Mouse (Mus musculus) cerebellum, adult 8-10 months (tissue): ENCODE results near the gene Ptprg.

Experiments
- DNase-seq: peaks from one replicate; pipeline ENCODE4 v3.0.0; 2022

The Ptprg gene

GRCm38 (mm10) chr14:12112548-12113011 is 559.2 kb downstream of the Ptprg start:
- peak; percentile 27 for DNase-seq

DNA sequence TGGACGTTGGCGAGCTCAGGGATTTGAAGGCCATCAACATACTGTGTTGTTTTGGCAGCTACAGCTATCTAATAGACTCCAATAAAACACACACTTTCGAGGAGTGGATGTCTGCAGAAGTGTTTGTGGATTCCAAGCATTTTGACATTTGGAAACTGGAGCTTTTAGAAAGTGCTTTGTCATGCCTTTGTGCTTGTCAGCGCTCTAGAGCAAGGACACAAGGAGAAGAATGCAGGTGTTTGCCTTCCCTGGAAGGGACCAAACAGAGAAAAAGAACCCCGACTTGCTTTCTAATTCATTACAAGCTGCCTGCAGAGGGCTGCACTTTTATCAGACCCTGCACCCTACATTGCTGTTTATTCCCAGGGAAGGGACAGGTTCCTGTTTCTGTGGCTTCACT is 560.0 kb downstream of the Ptprg start:
- no peak for DNase-seq

GRCm38 (mm10) chr14:12114016-12114415 is 560.7 kb downstream of the Ptprg start:
- DNase-seq, result no peak

DNA sequence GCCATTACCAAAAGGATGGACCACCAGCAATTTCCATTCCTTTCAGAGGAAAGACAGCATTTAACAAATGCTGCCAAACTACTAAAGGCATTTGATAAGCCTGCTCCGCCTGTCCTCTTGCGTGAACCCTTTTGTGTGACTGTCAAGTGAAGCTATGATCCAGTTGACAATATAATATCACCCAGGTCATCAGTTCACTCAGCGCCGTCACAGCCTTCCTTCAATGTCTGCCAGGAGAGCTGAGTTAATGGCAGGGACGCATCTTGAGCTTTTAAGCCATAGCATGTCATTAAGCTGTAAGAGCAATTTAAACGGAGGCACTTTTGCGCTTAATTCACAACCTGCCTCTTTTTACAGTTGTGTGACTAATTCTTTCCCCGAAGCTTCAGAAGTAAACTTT is 565.9 kb downstream of the Ptprg start:
- no peak for DNase-seq

GRCm38 (mm10) chr14:12121906-12122305 is 568.6 kb downstream of the Ptprg start:
- DNase-seq, result no peak

DNA sequence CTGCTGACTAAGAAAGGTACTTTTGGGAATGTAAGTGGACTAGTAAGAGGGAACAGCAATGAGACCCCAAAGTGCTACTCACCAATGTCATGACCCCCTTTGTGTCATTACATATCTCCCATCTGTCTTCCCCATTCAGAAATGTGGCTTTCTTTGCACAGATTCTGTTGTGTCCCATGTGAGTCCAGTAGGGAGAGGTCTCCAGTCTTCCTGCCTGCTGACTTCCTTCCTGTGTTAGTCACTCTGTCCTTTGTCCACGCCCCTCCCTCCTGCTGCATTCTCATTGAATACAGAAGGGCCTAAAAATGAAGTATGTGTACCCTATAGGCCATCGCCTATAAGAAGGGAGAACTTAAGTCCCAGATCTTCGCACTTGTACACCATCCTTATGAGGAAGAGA is 571.4 kb downstream of the Ptprg start:
- no peak for DNase-seq

DNA sequence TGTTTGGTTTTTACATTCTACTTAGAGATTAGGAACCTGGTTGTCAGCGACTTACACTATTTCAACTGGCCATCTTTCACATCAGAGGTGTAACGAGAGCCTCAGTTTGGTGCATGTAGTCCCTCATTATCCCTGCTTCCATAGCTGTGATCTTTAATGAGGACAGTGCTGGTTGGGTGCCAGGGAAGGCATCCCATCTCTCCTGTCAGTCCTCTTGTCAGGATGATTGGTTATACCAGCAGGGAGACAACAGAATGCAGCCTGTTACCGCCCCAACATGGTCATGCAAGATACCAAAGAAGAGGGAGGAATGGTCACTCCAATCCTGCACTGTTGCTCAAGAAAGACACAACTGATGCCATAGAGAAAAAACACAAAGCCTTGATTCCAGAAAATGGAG is 574.6 kb downstream of the Ptprg start:
- DNase-seq, result no peak

GRCm38 (mm10) chr14:12132046-12132615 is 578.8 kb downstream of the Ptprg start:
- no peak for DNase-seq

- no peak for DNase-seq
Measured at GRCm38 (mm10) chr14:12133163-12133562, 579.8 kb downstream of the Ptprg start.

- no peak for DNase-seq
Measured at GRCm38 (mm10) chr14:12134504-12134903, 581.2 kb downstream of the Ptprg start.

DNA sequence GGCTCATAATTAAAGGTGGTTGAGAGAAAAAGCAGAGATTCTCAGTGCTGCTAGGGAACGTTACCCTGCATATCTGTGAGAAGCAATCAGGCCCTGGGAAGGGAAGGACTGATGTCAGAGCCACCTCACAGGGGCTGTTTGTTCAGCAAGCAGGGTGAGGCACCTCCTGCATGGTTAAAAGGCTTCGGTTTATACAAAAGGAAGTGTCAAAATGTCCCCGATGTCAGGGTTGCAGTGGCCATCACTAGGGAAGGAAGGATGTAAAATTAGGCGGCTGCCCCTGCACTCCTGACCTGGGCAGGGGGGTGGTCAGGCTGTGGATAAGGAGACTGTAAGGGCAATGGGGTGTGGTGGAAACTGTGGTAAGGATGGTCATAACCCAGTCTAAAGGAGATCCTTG is 583.2 kb downstream of the Ptprg start:
- no peak for DNase-seq

- peak; percentile 53 for DNase-seq
Measured at GRCm38 (mm10) chr14:12139643-12140481, 586.5 kb downstream of the Ptprg start.

DNA sequence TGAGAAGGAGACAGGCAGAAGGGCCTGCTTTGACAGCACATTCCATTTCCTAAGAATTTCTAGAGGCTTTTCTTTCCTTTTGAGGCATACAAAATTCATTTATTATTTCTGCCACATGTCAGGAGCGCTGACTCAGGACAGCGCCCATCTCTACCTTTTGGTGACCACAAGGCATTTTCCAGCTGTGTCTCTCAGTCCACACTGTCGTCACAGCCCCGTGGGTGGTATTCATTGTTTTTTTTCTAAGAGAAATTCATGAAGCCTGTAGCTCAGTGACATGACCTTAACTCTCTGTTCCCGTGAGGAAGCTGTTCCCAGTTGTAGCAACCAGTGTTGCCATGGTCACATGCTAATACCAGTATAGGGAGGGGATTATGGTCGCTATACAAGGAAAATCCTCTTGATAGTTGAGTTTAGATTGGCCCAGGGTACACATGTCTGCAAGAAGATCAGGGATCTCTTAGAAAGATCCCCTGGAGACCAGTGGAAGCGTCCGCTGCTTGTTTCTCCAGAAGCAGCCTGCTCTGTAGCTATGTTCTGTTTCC is 590.7 kb downstream of the Ptprg start:
- no peak for DNase-seq

DNA sequence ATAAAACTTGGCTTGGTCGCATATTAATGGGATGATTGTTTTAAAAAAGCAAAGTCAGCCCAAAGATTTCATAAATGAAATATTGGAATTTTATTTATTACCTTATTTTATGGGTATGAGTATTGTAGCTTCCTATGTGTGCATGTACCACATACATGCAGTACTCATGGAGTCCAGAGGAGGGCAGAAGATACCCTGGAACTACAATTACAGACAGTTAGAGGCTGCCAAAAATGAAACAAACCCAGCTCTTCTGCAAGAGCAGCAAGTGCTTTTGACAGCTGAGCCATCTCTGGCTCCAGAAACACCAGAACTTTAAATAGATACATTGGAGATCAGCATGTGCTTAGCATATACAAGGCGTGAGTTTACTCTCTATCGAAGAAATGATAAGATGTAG is 592.6 kb downstream of the Ptprg start:
- no peak for DNase-seq

- no peak for DNase-seq
Measured at GRCm38 (mm10) chr14:12149529-12149928, 596.2 kb downstream of the Ptprg start.

- peak; percentile 59 for DNase-seq
Measured at GRCm38 (mm10) chr14:12151927-12152326, 598.6 kb downstream of the Ptprg start.

GRCm38 (mm10) chr14:12152748-12153147 is 599.4 kb downstream of the Ptprg start:
- no peak for DNase-seq

DNA sequence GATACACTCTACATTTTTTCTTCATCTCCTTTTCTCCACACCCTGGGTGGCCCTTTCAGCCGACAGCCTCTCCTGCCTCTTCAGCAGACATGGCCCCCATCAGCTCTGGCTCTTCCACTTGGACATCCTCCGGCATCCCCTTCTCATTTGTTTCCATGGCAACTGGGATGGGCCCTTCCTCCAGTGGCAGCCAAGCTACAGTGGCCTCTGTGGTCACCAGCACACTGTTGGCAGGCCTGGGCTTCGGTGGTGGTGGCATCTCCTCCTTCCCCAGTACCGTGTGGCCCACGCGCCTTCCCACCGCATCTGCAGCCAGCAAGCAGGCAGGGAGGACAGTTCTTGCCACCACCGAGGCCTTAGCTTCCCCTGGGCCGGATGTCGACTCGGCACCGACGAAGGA is 600.3 kb downstream of the Ptprg start:
- DNase-seq, result no peak

DNA sequence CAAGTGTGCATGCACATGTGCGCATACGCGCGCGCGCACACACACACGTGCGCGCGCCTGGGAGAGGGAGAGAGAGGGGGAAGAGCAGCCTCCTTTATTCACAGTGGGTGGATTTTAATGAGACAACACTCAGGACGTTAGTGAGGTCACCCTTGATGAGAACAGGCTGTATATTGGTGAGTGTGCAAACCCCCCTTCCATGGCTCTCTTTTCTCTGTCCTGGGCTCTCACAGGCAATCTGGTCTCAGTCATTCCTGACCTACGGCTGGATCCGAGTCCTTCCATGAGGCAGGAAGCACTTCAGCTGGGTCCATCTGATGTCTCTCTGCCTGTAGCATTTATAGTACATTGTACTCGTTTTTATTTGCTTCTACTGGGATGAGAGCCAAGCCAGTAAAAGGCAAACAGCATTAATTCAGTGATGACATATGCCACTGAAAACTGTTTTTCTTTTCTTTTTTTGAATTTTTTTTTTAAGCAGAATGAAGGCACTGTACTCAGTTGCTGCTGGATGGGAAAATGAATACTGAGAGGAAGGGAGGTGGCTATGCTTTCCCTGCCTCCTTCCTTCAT is 608.5 kb downstream of the Ptprg start:
- no peak for DNase-seq

DNA sequence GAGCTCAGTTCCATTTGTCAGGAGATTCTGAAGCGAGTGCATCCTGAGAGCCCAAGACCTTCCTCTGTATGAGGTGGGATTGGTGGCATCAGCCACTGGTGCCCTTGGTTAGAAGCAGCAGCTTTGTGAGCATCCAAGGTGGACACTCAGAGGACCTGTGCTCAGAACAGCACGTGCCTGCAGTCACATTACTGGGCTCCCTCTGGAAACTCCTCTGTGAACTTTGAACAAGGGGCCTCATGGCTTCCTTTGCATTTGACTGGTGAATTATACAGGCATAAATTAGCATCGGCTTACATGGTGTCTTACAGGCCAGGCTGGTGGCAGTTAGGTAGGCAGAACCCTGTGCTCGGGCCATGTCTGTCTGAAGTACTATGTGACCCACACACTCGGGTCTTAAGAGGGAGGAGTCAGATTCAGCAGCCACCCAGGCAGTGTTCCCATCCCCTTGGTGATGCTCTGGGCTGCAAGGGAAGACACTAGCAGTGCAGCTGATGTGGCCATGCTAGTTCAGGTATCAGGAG is 609.1 kb downstream of the Ptprg start:
- DNase-seq, result no peak

DNA sequence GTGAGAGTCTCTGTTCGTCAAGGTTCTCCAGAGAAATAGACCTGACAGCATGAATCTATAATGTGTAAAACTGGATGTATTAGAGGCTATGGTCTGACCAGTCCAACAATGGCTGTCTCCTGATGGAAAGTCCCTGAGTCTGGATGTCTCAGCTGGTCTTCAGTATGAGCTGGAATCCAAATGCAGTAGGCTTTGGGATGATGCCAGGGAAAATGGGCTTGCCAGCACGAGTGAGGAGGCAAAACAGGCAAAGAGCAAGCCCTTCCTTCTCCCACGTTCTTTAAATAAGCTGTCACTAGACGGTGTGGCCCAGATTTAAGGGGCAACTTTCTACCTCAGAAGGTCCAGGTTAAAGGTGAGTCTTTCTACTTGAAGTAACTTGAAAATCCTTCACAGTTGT is 609.9 kb downstream of the Ptprg start:
- DNase-seq, result peak; percentile 15

- no peak for DNase-seq
Measured at GRCm38 (mm10) chr14:12167215-12167614, 613.9 kb downstream of the Ptprg start.

DNA sequence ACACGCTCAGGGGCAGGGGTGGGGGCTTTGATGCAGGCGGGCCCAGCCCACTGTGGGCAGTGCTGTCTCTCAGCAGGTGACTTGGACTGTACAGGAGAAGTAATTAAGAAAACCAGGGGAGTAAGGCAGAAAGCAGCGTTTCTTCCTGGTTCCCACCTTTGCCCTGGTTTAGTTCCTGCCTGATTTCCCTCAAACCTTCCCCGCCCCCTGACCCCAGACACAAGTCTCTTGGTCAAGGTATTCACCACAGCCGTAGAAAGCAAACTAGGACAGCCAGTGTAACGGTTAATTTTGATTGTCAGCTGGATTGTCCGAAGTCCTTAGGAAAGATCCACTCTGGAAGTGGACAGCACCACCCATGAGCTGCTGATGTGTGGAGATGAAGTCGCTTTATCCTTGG is 614.3 kb downstream of the Ptprg start:
- DNase-seq, result no peak

DNA sequence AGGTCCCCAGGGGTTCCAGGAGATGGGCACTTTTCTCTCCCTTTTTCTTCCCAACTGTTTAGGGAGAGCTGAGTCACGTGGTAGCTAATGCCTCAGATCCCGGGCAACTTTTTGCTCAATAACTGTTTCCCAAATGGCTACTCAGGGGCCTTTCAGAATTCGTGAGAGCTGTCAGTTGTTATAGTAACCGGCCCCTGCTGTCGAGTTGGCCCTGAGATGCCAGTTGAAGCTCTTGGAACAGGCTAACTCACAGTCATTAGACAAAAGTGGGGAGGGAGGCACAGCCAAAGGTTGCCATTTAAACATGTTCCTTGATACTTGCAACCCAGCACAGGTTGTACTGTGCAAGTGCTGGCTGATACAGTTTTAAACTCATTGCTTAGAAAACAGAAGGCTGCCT is 624.1 kb downstream of the Ptprg start:
- peak; percentile 9 for DNase-seq
